Mouse (Mus musculus) embryonic fibroblast, embryonic 13.5 days (primary cell): ENCODE results near the gene Anp32b. TPM values are rescaled to one million over a fixed set of nuclear protein-coding genes. Genes with fewer than 3 reads are reported as not detected.

Experiments used
- H3K27ac ChIP-seq: 2 replicates; pipeline ENCODE4 v1.5.1; 2012; ENCODE audit warnings: low read length, control low read depth, inconsistent platforms; ENCODE audit not compliant: insufficient read depth
- H3K4me1 ChIP-seq: 2 replicates; pipeline ENCODE4 v1.6.1; 2011; ENCODE audit warnings: low read length; ENCODE audit not compliant: control insufficient read depth, insufficient read depth
- H3K4me3 ChIP-seq: 2 replicates; pipeline ENCODE4 v1.5.1; 2011; ENCODE audit warnings: mild to moderate bottlenecking, control low read depth, low read length; ENCODE audit not compliant: insufficient read depth
- CTCF ChIP-seq: IDR thresholded peaks from 2 replicates; pipeline ENCODE4 v1.5.1; 2011; ENCODE audit warnings: mild to moderate bottlenecking, control low read depth, low read length, moderate library complexity, borderline replicate concordance; ENCODE audit not compliant: insufficient read depth
- POLR2A ChIP-seq: IDR thresholded peaks from 2 replicates; pipeline ENCODE4 v1.6.1; 2011; ENCODE audit warnings: low read depth, mild to moderate bottlenecking, control low read depth, low read length, moderate library complexity
- polyA plus RNA-seq: library from polyadenylated mRNA; stranded (reverse); fragments of >200 nt; gene quantifications from 2 replicates; pipeline ENCODE4 v1.2.4, GENCODE M21; 2011; ENCODE audit warnings: low read depth; ENCODE audit not compliant: missing spikeins, insufficient read length

Gene Anp32b
- polyA plus RNA-seq, 1 experiment, result 231 TPM

- Histone ChIP-seq H3K27ac (no peak overlapping the region), H3K4me3 (no peak overlapping the region), H3K4me1 (no peaks in the 10 kb centered on the region)
- TF ChIP-seq POLR2A (no peak), CTCF (no peak)
These were observed 53.2 kb downstream of the Anp32b start for GRCm38 (mm10) chr4:46503881-46504280.

- H3K4me1 ChIP-seq, result no peaks in the 10 kb centered on the region
- TF ChIP-seq POLR2A (no peak), CTCF (no peak)
These were observed 54.8 kb downstream of the Anp32b start for GRCm38 (mm10) chr4:46505361-46506057.

GRCm38 (mm10) chr4:46506801-46507610 is 56.3 kb downstream of the Anp32b start:
- peak overlapping the region; percentile 38 for H3K4me3 ChIP-seq
- H3K27ac ChIP-seq, result no peak overlapping the region
- no peaks in the 10 kb centered on the region for H3K4me1 ChIP-seq
- TF ChIP-seq CTCF, result no peak
- TF ChIP-seq POLR2A, result peak; percentile 87

More at GRCm38 (mm10) chr4:46505361-46506057, 54.8 kb downstream of the Anp32b start:
- Histone ChIP-seq H3K27ac (no peak overlapping the region), H3K4me3 (no peak overlapping the region)

- H3K27ac ChIP-seq, result 0 out of 2 replicates have a peak overlapping the region, but pooled peaks have one; percentile 8
- no peak for TF ChIP-seq POLR2A
- peak; percentile 73; the same call in 1 of the 2 replicates for TF ChIP-seq CTCF
- peak overlapping the region; percentile 18 for H3K4me3 ChIP-seq
- H3K4me1 ChIP-seq, result no peaks in the 10 kb centered on the region
These were observed 57.2 kb downstream of the Anp32b start for GRCm38 (mm10) chr4:46507736-46508460.

GRCm38 (mm10) chr4:46520491-46520890 is 69.8 kb downstream of the Anp32b start:
- Histone ChIP-seq H3K4me3 (no peak overlapping the region), H3K27ac (no peak overlapping the region), H3K4me1 (no peaks in the 10 kb centered on the region)
- TF ChIP-seq CTCF (no peak), POLR2A (no peak)

DNA sequence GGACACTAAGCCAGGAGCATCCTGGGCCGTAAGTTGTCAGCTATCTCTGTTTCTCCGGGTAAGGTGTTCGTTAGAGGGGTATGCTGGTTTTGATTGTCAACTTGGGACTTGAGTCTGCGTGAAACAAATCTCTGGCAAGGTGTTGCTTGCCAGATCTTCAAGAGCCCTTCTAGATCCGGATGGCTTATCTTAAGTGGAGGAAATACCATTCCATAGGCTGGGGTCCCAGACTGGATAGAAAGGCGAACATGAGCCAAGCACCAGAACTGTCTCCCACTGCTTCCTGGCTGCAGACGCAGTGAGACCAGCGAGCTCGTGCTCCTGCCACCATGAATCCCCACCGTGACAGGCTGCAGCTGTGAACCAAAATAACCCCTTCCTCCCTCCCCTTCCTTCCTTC is 70.8 kb downstream of the Anp32b start:
- no peak overlapping the region for H3K27ac ChIP-seq
- TF ChIP-seq CTCF, result no peak
- no peak for TF ChIP-seq POLR2A
- H3K4me3 ChIP-seq, result no peak overlapping the region
- H3K4me1 ChIP-seq, result no peaks in the 10 kb centered on the region

Other genes starting within 250 kb of the Anp32b start
- gene Foxe1, start 107.3 kb upstream of the Anp32b start, polyA plus RNA-seq, result not detected in 2 replicates
- 2.7 and 2.8 TPM in 2 replicates for gene Trmo, start 61.5 kb upstream of the Anp32b start, polyA plus RNA-seq
- gene Hemgn, start 37.4 kb upstream of the Anp32b start, polyA plus RNA-seq, result not detected in 2 replicates
- gene Nans, start 38.3 kb downstream of the Anp32b start, polyA plus RNA-seq, result 89.9 and 92.1 TPM in 2 replicates
- 0.93 TPM in 1 of 2 replicates, not detected in the other for gene Trim14, start 85.2 kb downstream of the Anp32b start, polyA plus RNA-seq
- gene Coro2a, start 151.3 kb downstream of the Anp32b start, polyA plus RNA-seq, result 0.81 and 0.82 TPM in 2 replicates
- gene Tbc1d2, start 199.3 kb downstream of the Anp32b start, polyA plus RNA-seq, result 5.6 and 9.5 TPM in 2 replicates